15 mouse cellular contexts compared by ENCODE assay signal in the genomic region with DNA sequence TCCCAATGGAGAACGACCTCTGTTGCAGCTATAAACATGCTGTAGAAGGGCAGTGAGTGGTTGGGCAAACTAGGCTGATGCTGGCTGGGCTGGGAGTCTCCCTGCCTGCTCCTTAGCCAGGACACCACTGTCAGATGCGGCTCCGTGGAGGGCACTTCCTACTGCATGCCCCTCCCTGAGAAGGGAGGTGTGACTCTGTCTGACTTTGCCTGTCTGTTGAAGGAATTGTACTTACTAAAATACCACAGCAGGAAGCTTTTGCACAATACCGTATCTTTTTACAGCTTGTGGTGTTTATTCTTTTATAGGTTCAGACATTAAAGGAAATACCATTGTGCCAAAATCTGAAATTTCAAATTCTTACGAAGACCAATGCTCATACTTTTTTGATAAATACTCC.
"Had no signal": no experiment of that assay in that cellular context is flagged by ENCODE, and none has a peak within 500 bp of the region (broad histone marks: within the 10 kb centered on the region; RNA-seq: fewer than 3 reads in every experiment).

No protein-coding gene starts in this region.

- H3K4me3 ChIP-seq: layer of hippocampus, adult 2 months; limb, embryonic 10.5 days; liver, embryonic 12.5 days; lung, embryonic 15.5 days; midbrain, embryonic 12.5 days; myocyte; neural tube, embryonic 12.5 days had no signal

- H3K27me3 ChIP-seq: liver, embryonic 12.5 days; lung, embryonic 15.5 days; midbrain, embryonic 12.5 days; neural tube, embryonic 12.5 days had no signal

- ATAC-seq: intestine, embryonic 16.5 days; liver, embryonic 12.5 days; midbrain, embryonic 16.5 days had no signal

- H3K36me3 ChIP-seq: limb, embryonic 10.5 days had no signal

- H3K4me1 ChIP-seq: limb, embryonic 10.5 days; lung, embryonic 15.5 days; midbrain, embryonic 12.5 days; neural tube, embryonic 12.5 days had no signal

- H3K27ac ChIP-seq: kidney, postnatal 0 days; layer of hippocampus, adult 2 months; limb, embryonic 10.5 days; liver, embryonic 12.5 days; lung, embryonic 15.5 days; midbrain, embryonic 12.5 days; neural tube, embryonic 12.5 days; stomach, postnatal 0 days had no signal

- H3K9ac ChIP-seq: liver, embryonic 12.5 days; lung, embryonic 15.5 days; midbrain, embryonic 12.5 days; neural tube, embryonic 12.5 days had no signal

- H3K9me3 ChIP-seq: limb, embryonic 10.5 days; liver, embryonic 12.5 days; lung, embryonic 15.5 days; midbrain, embryonic 12.5 days; neural tube, embryonic 12.5 days had no signal

- DNase-seq: kidney, adult 8-10 months; kidney, postnatal 4 days; lung, postnatal 14 days; thymus, adult 18-20 months had no signal

- H3K4me2 ChIP-seq: liver, embryonic 12.5 days; lung, embryonic 15.5 days; midbrain, embryonic 12.5 days; neural tube, embryonic 12.5 days had no signal
